Mouse (Mus musculus) heart, adult 2 months (tissue): ENCODE results near the gene Gzmm. TPM values are rescaled to one million over a fixed set of nuclear protein-coding genes. Genes with fewer than 3 reads are reported as not detected.

Source experiments
- DNase-seq, 2 experiments: peaks; one replicate each; pipeline ENCODE4 v3.0.0; 2021
- H3K27ac ChIP-seq: fragments of 200-600 bp; 2 replicates; pipeline ENCODE4 v1.8.1; 2022
- H3K27me3 ChIP-seq: fragments of 200-500 bp; 2 replicates; pipeline ENCODE4 v1.6.1; 2012; ENCODE audit warnings: mild to moderate bottlenecking, low read length, inconsistent platforms, mixed read lengths; ENCODE audit not compliant: control insufficient read depth, insufficient read depth
- H3K36me3 ChIP-seq: fragments of 200-500 bp; 2 replicates; pipeline ENCODE4 v1.6.1; 2012; ENCODE audit warnings: low read length, inconsistent platforms; ENCODE audit not compliant: control insufficient read depth, insufficient read depth
- H3K4me1 ChIP-seq: fragments of 200-500 bp; 2 replicates; pipeline ENCODE4 v1.6.1; 2011; ENCODE audit warnings: low read length; ENCODE audit not compliant: control insufficient read depth, insufficient read depth
- H3K4me3 ChIP-seq: fragments of 200-600 bp; 2 replicates; pipeline ENCODE4 v1.8.1; 2022
- H3K79me2 ChIP-seq: fragments of 200-500 bp; replicated peaks from 2 replicates; pipeline ENCODE4 v1.6.1; 2012; ENCODE audit warnings: mild to moderate bottlenecking, inconsistent platforms, low read length, moderate library complexity, mixed read lengths; ENCODE audit not compliant: control insufficient read depth, insufficient read depth
- H3K9ac ChIP-seq: fragments of 200-500 bp; 2 replicates; pipeline ENCODE4 v1.6.1; 2012; ENCODE audit warnings: low read depth, mild to moderate bottlenecking, control low read depth, inconsistent platforms, low read length, mixed read lengths
- CTCF ChIP-seq: fragments of 200-600 bp; IDR thresholded peaks from 2 replicates; pipeline ENCODE4 v1.8.1; 2022; ENCODE audit warnings: antibody characterized with exemption, mild to moderate bottlenecking, moderate library complexity
- EP300 ChIP-seq: fragments of 200-500 bp; IDR thresholded peaks from 2 replicates; pipeline ENCODE4 v1.6.1; 2011; ENCODE audit warnings: low read depth, low read length, control low read depth; ENCODE audit not compliant: insufficient read depth
- POLR2A ChIP-seq: fragments of 200-500 bp; IDR thresholded peaks from 2 replicates; pipeline ENCODE4 v1.6.1; 2011; ENCODE audit warnings: mild to moderate bottlenecking, low read depth, low read length, control low read depth; ENCODE audit not compliant: insufficient read depth
- WGBS: fragments of 180-500 bp; shearing (Covaris S2); methylation state at CpG from one replicate; pipeline ENCODE4 v1.1.7; 2018; 5-methylcytosine and 5-hydroxymethylcytosine counted together
- intact Hi-C: fragments of 180-260 bp; cut with DNase I; formaldehyde crosslinking; loops from one replicate; pipeline ENCODE4 v1.15.1; 2025
- polyA plus RNA-seq: library from polyadenylated mRNA; depleted of rRNA; stranded (reverse); fragments of >200 nt; gene quantifications from 2 replicates; pipeline ENCODE4 v1.2.3, GENCODE M21; 2012
- total RNA-seq, 2 experiments: library from RNA; stranded (reverse); gene quantifications; 2 replicates each; pipeline ENCODE4 v1.2.3; 2021

The Gzmm gene
- total and polyA plus RNA-seq, 3 experiments = 6.4 to 7.4 (median 6.5) TPM

- DNase-seq = no peak
- H3K79me2 ChIP-seq = peaks cover 8% of the 10 kb centered on the region; the same call in 1 of the 2 replicates
- H3K27me3 ChIP-seq = no peaks in the 10 kb centered on the region
- TF ChIP-seq EP300 = no peak
- no peak for TF ChIP-seq CTCF
- no peak for TF ChIP-seq POLR2A
- H3K9ac ChIP-seq = peak overlapping the region; percentile 95
- peaks cover 21% of the 10 kb centered on the region for H3K4me1 ChIP-seq
- no peaks in the 10 kb centered on the region; the same call in 1 of the 2 replicates for H3K36me3 ChIP-seq
- H3K27ac ChIP-seq = peak overlapping the region; percentile 99
- intact Hi-C loops = loop anchor here (5.0 kb wide), 1 partner anchor 76 kb away; no protein-coding TSS in a partner anchor
- WGBS = 47% methylated on average over 5 of the region's 5 CpGs
- H3K4me3 ChIP-seq = peak overlapping the region; percentile 100
Measured at GRCm38 (mm10) chr10:79705951-79706350, 17.1 kb downstream of the Gzmm start.

DNA sequence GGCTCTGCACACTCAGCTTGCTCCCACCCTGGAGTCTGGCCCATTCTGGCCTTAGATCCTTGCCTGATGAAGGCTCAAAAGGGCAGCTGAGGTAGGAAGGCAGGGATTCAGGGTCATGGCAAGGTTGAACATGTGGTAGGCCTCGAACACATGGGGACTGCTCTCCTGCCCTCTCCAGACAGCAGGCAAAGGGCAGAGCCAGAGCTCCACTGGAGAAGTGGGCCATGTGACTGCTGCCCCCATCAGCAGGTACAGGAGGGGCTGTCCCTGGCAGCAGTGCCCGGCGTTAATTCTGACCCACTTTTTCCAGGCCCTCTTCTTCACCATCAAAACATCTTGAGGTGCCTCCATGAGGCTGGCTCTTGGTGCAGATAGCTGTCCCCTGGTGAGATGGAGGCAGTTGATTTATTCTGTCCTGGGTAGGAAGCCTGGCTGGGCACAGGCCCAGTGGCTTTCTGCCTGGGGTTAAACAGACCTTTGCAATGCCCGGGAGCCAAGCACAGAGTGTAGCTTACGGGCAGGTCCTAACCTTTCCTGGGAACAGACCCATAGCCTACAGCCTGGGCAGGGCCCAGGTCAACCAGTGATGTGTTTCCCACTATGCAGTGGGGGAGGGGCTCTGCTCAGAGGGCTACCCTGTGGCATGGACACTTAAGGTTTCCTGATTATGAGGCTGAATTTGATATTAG, 17.7 kb downstream of the Gzmm start:
- H3K79me2 ChIP-seq = peaks cover 8% of the 10 kb centered on the region; the same call in 1 of the 2 replicates
- peak overlapping the region; percentile 99 for H3K27ac ChIP-seq
- H3K4me3 ChIP-seq = peak overlapping the region; percentile 100; the same call in 1 of the 2 replicates
- TF ChIP-seq EP300 = no peak
- TF ChIP-seq POLR2A = 0 out of 2 replicates have a peak, but pooled peaks have one; percentile 7
- no peak for TF ChIP-seq CTCF
- peaks cover 19% of the 10 kb centered on the region for H3K4me1 ChIP-seq
- H3K27me3 ChIP-seq = no peaks in the 10 kb centered on the region
- H3K36me3 ChIP-seq = no peaks in the 10 kb centered on the region; the same call in 1 of the 2 replicates
- 50% methylated on average over 5 of the region's 5 CpGs for WGBS
- H3K9ac ChIP-seq = peak overlapping the region; percentile 95
- DNase-seq = no peak
- intact Hi-C loops = loop anchor here (5.0 kb wide), 1 partner anchor 76 kb away; no protein-coding TSS in a partner anchor

- H3K4me3 ChIP-seq = no peak overlapping the region; the same call in 1 of the 2 replicates
- H3K79me2 ChIP-seq = peaks cover 8% of the 10 kb centered on the region; the same call in 1 of the 2 replicates
- intact Hi-C loops = loop anchor here (5.0 kb wide), 1 partner anchor 75 kb away; no protein-coding TSS in a partner anchor
- TF ChIP-seq CTCF (no peak), POLR2A (no peak), EP300 (no peak)
- no peak for DNase-seq
- WGBS = 36% methylated on average over 1 of the region's 1 CpGs
- H3K27ac ChIP-seq = peak overlapping the region; percentile 99
- no peaks in the 10 kb centered on the region for H3K27me3 ChIP-seq
- peaks cover 19% of the 10 kb centered on the region for H3K4me1 ChIP-seq
- no peaks in the 10 kb centered on the region; the same call in 1 of the 2 replicates for H3K36me3 ChIP-seq
- H3K9ac ChIP-seq = no peak overlapping the region; the same call in 1 of the 2 replicates
Measured at GRCm38 (mm10) chr10:79707162-79707561, 18.3 kb downstream of the Gzmm start.

GRCm38 (mm10) chr10:79707759-79708158, 18.9 kb downstream of the Gzmm start:
- intact Hi-C loops = loop anchor here (5.0 kb wide), 1 partner anchor 75 kb away; no protein-coding TSS in a partner anchor
- H3K36me3 ChIP-seq = no peaks in the 10 kb centered on the region; the same call in 1 of the 2 replicates
- no peak overlapping the region for H3K4me3 ChIP-seq
- TF ChIP-seq POLR2A = 0 out of 2 replicates have a peak, but pooled peaks have one; percentile 23
- no peak for TF ChIP-seq EP300
- no peak for TF ChIP-seq CTCF
- H3K27ac ChIP-seq = no peak overlapping the region; the same call in 1 of the 2 replicates
- no peak overlapping the region for H3K9ac ChIP-seq
- H3K27me3 ChIP-seq = no peaks in the 10 kb centered on the region
- H3K4me1 ChIP-seq = peaks cover 22% of the 10 kb centered on the region
- WGBS = 47% methylated on average over 4 of the region's 4 CpGs
- DNase-seq = no peak
- H3K79me2 ChIP-seq = peaks cover 8% of the 10 kb centered on the region; the same call in 1 of the 2 replicates

DNA sequence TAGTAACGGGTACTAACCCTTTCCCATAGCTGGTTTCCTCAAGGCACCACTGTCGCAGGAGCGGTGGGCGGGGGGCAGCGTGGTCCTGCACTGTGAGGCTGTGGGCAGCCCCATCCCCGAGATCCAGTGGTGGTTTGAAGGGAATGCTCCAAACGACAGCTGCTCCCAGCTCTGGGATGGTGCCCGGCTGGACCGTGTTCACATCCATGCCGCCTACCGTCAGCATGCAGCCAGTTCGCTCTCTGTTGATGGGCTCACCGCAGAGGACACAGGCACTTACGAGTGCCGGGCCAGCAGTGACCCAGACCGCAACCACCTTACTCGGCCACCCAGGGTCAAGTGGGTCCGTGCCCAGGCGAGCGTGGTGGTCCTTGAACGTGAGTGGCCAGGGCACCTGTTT, 19.8 kb downstream of the Gzmm start:
- Histone ChIP-seq H3K27me3 (no peaks in the 10 kb centered on the region), H3K4me1 (peaks cover 22% of the 10 kb centered on the region), H3K9ac (0 out of 2 replicates have a peak overlapping the region, but pooled peaks have one; percentile 8), H3K79me2 (peaks cover 8% of the 10 kb centered on the region; the same call in 1 of the 2 replicates), H3K36me3 (no peaks in the 10 kb centered on the region; the same call in 1 of the 2 replicates), H3K4me3 (no peak overlapping the region), H3K27ac (no peak overlapping the region)
- WGBS = 66% methylated on average over 21 of the region's 21 CpGs
- TF ChIP-seq CTCF (no peak), POLR2A (no peak)
- no peak for DNase-seq
- intact Hi-C loops = loop anchor here (5.0 kb wide), 1 partner anchor 74 kb away; no protein-coding TSS in a partner anchor
